Mouse (Mus musculus) heart, adult 9 months (tissue): ENCODE data around the gene Shisa5.

Source experiments
- DNase-seq, 2 experiments: peaks; one replicate each; pipeline ENCODE4 v3.0.0; 2022; ENCODE audit warnings: low spot score in 2 of 2

Gene Shisa5

DNA sequence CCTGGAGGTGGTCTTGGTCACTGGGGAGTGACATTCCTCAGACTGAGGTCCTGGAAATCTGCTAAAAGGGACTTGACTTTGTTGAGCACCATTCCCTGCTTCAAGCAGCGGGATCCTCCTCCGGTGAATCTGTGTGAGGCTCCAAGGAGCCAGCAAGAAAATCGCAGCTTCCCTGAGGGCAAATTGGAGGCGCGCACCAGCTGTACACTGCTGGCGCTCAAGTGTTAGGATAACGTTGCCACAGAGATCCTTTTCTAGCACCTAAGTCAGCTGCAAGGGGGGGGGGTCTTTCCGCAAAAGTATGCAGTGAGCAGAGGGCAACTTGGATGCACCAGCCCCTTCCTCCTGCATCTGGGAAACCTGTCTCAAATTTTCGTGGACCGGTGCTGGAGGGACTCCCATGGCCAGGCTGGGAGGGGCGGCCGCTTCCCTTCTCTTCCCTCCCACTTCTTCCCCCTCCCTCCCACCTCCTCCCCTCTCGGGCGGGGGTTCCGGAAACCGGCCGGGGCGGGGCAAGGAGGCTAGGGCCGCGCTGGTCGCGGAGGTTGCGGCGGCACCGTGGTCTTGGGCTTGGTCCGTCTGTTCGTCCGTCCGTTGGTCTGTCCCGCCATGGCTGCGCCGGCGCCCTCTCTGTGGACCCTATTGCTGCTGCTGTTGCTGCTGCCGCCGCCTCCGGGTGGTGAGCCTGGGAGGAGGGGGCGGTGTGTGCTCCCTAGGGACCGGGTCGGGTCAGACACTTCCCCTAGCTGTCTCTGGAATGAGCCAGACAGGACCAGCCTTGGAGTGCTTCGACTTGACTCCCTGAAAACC lies at the start of gene Shisa5:
Shisa5 (plus strand) TSS at position 480 of the 810 bp plus-strand sequence.
- DNase-seq = peak; percentile 87 to 89

DNA sequence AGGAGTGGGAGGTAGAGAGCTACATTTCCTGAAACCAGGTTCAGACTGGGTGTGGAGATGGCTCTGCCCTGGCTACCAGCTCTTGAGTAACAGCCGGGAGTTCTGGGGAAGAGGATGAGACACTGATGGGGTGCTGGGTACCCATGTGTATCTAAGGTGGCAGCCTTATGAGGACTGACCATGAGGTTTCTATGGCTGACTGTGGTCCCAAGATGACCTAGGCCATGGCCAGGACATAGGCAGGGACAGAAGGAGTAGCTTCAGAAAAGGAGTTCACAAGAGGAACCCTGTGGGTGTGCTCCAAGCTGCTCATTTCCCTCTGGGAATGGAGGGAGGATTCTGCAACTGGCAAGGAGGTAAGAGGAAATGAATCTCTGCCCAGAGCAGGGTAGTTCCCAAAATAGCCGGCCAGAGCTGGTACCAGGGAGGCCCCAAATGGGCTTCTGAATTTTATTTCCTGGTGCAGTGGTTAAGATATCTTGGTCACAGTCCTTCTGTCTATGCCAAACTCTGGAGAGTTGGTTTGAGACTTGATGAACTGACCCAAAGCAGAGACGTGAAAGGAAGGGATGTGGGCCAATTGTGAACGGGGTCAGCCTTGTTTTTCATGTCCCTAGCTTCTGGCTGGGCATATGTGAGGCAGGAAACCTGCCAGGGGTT lies 48.4 kb upstream of the Shisa5 start:
- peak; percentile 53 to 57 for DNase-seq

DNA sequence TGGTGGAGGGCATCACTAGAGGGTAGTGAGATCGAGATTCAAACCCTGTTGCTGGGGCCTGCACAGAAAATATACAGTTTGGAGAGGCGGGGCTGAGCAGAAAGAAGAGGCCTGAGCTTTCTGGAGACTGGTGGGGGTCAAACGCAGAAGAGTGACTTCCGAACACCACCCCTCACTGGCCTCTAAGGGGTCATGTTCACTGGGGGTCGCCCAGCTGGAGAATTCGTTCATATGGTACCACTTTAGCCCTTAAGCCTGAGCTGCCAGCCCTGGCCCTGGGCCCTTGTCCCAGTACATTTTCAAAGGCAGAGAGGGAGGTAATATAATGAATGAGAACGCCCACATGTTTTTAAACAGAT lies 47.9 kb upstream of the Shisa5 start:
- DNase-seq = no peak

DNA sequence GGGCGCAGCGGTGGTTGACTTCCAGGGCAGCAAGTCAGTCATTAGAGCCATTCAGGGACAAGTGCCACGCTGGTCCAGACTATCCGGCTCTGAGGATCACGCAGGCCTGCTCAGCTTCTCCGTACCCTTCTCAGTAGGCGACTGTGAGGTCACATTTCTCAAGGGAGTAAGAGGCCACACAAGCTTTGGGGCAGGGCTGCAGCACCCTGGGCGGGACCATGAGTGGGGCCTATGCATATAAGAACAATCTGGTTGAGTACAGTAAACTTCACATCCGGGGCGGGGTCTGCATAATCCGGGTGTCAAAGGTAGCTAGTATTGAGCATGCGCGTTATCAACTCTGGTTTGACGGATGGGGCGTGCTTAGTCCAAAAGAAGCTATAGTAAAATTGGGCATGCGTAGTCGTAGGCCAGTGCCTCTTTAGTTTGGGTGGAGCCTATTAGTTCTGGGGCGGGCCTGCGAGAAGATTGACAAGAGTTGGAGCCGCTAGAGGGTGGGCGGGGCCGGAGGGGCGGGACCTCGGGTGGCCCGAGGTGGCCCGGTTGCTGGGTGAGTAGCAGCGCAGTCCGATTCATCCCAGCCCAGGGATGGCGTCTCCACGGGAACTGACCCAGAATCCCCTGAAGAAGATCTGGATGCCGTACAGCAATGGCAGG lies 46.8 kb upstream of the Shisa5 start, which contains the start of gene Pfkfb4:
Pfkfb4 (plus strand) TSS at position 351 of the 657 bp plus-strand sequence.
- peak; percentile 99 for DNase-seq

DNA sequence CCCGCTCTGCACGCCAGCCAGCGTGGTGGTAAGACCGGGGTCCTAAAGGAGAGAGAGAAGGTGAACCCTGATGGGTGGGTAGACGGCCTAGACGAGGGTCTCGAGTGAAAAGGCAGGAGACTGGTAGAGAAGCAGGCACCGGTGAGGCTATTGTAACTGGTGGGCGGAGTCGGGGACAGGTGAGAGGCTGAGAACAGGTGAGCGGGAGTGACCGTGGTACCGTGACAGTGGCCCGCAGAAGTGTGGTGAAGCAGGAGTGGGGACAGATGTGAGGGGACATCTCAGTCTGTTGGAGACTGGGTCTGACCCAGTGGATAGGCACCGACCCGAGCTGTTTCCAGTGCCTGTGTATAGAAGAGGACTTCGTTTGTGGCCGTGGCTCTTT lies 46.3 kb upstream of the Shisa5 start:
- DNase-seq = no peak

DNA sequence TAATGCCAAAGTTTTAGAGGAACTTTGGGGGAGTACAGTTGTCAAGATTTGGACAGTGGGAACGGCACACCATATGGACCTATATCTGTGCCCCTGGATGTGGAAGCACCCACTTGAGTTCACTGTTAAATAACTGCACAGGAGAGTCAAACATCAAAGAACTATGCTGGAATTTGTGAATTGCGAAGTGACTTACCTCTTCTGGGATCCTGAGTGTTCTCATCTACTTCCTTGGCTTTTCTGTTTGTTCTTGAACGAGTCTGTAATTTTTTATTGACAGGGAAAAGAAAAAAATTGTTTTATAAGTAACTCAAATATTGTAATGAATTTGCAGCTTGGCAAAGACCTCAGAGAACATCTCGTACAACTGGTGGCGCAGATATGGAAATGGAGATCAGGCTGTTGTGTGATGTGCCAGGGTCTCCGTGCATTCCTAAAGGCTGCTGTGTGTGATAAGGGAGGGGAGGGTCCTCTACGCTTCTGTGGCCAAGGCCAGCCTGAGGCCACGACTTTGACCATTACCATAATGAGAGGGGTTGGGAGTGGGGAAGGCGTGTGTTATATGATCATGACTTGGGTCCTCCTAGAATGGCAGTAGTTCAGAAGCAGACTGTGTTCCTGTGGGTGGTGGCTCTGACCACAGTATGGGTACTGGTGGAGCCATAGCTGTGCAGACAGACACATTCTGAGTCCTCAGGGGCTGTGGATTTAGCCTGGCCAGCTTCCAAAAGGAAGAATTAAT lies 45.6 kb upstream of the Shisa5 start:
- no peak for DNase-seq

DNA sequence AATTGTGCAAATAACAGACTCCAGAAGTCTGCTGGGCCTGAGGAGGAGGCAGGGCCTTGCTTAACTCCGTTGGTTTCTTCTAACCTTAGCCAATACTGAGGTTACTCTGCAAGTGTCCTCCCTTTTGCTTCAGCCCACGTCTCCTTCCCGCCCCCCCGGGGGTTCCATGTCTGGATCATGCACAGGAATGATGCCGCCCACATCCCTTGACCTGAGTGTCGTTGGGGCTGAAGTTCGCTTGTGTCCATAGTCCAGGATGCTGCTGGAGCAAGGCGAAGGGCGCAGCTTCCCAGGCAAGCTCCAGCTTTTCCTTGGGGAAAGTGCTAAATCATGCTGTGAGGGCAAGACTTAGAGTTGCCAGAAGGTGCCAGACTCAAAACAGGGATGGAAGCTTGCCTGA lies 42.0 kb upstream of the Shisa5 start:
- no peak for DNase-seq

DNA sequence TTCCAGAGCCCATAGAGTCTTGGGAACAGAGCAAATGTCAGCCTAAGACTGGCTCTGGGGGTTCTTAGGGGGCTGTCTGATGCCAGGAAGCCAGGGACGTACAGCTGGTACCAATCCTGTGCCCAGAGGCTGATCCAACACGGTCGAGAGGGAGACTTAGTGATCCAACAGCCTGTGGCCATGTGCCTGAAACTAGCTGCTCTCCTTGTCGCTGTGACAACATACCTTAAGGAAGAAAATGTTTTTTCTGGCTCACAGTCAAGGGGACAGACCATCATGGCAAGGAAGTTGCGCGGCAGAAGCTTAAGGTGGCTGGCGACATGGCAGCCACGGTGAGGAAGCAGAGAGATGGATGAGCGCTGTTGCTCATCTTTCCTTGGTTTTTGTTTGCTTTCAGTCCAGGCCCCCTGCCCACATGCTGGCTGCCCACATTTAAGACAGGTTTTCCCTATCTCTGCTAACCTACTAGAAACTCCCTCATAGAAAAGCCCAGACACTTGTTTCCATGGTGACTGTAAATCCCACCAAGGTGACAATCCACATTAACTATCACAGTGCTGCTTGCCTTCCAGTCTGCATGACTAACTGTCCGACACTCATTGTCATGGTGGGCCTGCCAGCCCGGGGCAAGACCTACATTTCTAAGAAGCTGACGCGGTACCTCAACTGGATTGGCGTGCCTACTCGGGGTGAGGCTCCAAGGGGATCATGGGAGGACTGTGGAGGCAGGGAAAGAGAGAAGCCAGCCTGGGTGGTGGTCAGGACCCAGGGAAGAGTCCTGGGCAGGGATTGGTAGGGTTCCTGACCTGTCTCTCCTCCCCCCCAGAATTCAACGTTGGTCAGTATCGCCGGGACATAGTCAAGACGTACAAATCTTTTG lies 39.8 kb upstream of the Shisa5 start:
- DNase-seq = no peak

DNA sequence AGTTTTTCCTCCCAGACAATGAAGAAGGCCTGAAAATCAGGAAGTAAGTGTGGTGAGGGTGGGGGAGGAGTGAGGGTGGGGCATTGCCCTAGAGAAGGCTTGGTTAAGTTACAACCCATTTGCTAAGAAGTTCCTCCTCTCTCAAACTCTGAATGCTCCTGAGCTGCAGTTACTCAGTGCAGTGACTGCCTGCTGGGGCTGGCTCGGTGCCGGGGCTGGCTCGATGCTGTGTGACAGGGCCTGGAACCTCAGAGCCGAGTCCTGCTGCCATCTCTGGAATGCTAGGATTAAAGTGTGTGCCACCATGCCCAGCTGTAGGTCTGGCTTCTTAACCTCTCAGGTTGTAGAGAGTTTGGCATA lies 39.2 kb upstream of the Shisa5 start:
- DNase-seq = no peak

DNA sequence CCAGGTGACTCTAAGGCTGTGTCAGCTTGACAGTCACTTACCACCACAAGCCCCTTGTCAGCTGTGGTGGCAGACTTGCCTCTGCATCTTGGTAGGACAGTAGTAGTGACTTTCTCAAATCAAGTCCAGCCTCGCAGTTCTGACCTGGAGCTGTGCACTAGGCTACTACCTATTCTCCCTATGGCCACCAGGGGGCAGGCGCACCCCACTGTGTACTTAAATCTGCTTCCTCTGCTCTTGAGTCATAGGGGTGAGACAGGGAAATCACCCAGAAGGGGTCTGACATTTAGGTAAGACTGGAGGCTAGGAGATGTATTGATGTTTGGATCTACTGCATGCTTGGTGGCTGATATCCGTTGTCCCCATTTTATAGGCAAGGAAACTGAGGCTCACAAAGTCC lies 37.6 kb upstream of the Shisa5 start:
- DNase-seq = peak; percentile 55 to 66

DNA sequence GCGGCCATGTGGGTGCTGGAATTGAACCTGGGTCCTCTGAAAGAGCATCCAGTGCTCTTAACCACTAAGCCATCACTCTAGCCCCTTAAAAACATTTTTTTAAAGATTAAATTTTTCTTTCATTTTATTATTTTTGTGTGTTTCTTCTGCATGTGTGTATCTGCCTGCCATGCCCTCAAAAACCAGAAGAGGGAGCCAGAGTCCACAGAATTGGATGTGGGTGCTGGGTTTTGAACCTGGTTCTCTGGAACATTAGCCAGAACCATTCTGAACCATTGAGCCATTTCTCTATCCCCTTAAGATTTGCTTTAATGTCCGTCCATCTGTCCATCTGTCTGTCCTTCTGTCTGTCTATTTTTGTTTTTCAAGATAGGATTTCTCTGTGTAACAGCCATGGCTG lies 35.2 kb upstream of the Shisa5 start:
- DNase-seq = no peak

DNA sequence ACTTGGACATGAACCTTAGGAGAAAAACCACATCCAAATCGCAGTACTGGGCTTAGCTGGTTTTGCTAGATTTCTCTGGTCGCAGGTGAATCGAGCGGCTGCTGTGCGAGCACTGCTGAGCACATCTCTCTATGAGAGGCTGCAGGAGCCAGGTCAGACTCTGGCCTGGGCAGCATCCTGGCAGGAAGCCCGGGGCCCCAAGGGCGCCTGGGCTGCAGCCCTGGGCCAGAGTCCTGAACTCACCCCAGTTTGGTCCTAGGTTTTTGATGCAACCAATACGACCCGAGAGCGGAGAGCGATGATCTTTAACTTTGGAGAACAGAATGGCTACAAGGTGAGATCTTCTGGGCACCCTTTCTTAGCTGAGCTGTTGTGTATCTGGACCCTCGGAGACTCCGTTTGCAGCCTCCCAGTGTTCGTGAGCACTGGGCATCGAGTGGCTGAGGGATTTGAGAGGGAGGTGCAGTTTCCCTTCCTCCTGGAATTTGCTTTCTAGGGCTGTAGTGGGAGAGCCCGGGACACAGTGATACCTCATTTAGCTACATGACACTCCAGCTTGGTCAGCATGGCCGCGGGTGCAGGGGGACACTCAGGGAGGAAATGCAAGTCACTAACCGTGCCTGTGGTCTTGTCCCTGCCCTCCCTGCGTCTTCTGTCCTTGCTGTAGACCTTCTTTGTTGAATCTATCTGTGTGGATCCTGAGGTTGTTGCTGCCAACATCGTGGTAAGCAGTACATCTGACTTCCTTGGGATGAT lies 31.2 kb upstream of the Shisa5 start:
- no peak for DNase-seq

DNA sequence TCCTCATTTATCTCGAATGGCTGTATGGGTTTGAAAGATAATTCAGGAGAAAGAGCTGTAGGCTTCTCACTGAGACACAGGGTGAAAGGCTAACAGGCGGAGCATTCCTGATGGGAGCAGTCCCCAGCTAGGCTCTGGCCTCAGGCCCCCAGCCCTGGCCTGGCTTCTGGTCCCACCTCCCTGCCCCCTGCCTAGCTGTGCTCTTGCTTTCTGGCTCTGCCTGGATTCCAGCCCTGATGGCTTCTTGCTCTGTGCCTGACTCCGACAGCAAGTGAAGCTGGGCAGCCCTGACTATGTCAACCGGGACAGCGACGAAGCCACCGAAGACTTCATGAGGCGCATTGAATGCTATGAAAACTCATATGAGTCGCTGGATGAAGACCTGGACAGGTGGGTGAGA lies 30.3 kb upstream of the Shisa5 start:
- no peak for DNase-seq

DNA sequence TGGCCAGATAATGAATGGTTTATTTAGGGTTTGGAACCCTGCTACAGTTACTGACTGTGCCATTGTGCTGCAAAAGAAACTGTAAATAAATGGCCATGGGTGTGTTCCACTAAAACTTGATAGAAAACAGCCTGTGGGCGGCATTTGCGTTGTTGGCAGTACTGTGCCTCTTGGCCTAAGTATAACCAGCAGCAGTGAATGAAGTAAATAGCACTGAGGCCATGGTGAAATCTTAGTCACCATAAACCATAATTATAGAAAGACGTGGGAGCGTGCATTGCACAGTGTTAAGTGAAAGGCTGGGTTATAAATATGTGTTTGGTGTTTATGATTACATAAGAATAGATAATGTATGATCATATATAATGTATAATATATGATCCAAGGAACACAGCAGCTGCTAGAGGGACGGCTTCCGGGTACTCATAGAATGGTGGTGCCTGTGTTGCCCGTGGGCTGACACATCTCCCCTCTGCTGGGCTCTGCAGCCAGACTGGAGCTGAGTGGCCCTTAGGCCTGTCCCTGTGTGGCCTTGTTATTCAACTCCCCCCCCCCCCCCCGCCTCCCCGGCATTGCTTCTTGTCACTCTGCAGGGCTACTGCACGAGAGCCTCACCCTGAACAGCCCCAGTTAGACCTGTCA lies 29.2 kb upstream of the Shisa5 start:
- DNase-seq = no peak

DNA sequence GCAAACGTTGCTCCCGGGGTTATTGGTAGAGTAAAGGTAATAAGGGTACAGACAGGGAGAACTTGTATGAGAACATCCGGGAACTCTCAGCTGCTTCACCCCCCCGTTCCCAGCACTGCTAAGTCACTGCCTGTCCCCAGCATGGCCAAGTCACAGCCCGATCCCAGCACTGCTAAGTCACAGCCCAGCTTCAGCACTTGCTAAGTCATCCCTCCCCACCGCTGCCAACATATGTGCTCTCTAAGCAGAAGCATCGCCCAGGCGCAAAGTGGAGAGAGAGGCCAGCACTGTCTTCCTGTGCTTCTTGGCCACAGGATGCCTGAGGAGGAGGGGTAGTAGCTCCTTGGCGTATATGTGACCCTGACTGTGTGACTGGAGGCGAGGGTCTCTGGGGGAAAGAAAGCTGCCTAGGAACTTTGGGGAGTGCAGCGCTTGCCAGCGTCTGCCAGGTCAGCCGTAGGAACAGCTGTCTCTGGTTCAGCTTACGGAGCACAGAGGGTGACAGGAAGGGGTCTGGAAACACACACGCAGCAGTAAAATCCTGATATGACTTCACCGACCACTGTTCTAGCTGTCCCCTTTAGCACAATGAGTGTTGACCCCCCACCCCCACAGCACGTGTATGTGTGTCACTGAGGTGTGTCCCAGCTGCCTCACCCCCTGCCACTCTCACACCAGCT lies 28.6 kb upstream of the Shisa5 start:
- peak; percentile 56 to 61 for DNase-seq

DNA sequence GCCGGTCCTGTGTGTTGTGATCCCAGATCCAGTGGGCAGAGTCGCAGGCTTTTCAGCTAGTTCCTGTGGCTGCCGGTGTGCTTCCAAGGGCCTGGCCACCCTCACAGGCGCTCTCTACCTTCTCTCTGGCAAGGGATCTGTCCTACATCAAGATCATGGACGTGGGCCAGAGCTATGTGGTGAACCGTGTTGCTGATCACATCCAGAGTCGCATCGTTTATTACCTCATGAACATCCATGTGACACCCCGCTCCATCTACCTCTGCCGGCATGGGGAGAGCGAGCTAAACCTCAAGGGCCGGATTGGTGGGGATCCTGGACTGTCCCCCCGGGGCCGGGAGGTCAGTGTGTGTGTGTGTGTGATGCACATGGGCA lies 28.1 kb upstream of the Shisa5 start:
- no peak for DNase-seq

DNA sequence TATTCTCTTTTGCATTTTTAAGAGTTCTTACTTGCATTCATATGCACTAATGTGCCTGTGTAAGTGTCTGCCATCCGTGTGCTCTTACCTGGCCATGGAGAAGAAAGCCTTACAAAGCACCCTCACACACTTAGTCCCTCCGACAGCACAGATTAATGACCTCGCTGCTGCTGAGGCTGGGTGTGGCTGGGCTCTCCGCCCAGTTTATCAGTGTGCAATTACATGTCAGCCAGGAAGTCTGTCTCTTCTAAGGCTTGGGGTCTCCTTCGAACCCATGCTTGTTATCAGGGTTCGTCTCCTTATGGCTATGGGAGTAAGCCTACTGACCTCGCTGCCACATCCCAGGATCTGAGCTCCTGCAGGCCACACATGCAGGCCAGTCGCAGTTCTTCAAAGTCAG lies 23.0 kb upstream of the Shisa5 start:
- no peak for DNase-seq

DNA sequence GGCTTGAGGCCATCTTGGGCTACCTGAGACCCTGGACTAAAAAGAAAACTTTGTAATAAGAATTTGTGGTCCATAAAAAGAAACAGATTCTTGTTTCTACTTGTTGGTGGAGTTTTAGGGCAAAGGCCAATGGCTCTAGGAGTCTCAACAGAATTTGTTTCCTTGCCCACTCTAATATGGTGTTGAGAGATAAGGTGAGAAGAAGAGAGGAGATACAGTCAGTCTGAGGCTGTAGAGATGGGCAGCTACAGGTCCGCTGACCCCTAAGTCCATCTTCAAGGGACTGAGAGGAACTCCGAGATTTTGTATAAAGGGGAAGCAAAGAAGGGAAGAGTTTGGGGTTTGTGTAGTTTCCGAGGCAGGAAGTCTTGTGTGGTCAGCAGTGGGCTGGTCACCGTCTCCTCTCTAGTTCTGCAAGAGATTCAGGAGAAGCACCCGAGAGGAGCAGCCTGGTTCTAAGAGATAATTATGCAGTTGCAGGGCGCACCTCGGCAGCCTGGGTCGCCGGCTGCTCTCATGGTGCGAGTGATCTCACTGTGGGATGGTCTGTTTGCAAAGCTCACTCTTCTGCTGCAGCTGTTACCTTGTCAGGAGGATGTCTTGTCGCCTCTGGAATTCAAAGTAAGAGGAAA lies 21.3 kb upstream of the Shisa5 start:
- DNase-seq = no peak

DNA sequence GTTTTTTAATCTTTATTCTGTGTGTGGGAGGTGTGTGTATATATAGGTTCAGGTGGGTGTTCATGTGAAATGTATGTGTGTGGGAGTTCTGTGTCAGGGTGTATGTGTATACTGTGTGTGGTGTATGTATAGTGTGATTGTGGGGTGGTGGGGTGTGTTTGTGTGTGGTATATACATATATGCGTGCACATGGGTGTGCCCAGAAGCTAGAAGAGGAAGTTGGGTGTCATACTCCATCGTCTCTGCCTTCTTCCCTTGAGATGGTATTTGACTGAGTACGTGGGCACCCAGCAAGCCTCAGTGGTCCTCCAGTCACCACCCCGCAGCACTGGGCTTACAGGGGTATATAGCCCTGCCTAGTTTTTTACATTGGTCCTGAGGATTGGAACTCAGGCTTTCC lies 16.9 kb upstream of the Shisa5 start:
- DNase-seq = no peak
